In the genomic region with DNA sequence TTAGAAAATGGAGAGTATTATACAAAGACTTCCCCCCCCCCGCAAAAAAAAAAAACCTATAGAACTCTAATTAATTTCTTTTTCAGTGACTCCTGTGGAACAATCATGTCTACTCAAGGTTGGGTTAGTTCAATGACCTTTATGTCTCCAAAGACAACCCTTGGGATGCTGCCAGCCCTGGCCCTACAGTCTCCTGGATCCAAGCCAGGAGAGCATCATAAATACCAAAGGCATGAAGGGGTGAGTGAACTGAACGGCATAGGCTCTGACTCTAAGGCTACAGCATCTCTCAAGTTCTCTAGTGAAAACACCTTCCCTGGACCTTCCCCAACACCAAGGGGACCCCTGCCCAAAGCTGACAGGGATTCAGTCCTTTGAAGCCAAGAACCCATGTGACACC, we compare ENCODE assay signal across 15 mouse cellular contexts.
DNase-seq lines count a peak whose midpoint lies in the region; ATAC-seq and TF ChIP-seq lines count a peak whose summit lies in the region.
"Had no signal": no experiment of that assay in that cellular context is flagged by ENCODE, and none has a peak within 500 bp of the region (broad histone marks: within the 10 kb centered on the region; RNA-seq: fewer than 3 reads in every experiment).

No protein-coding gene starts in this region.

- TF ChIP-seq CTCF in hindbrain, postnatal 0 days (IDR thresholded peaks at IDR 0.05; ENCODE audit: low read depth): no peak

- no peak overlapping the region for H3K4me3 ChIP-seq in hindbrain, postnatal 0 days (ENCODE audit: low read length)
- no peak overlapping the region for H3K4me3 ChIP-seq in hindbrain, embryonic 14.5 days (replicated peaks; ENCODE audit: low read length)
- H3K4me3 ChIP-seq: liver, embryonic 12.5 days had no signal

- WGBS in hindbrain, postnatal 0 days: 53% methylated on average over 2 of the region's 2 CpGs
- WGBS in hindbrain, embryonic 14.5 days: 74% methylated on average over 2 of the region's 2 CpGs

- no peaks in the 10 kb centered on the region for H3K4me1 ChIP-seq in hindbrain, postnatal 0 days (ENCODE audit: insufficient read depth, low read length)
- no peaks in the 10 kb centered on the region for H3K4me1 ChIP-seq in hindbrain, embryonic 14.5 days (replicated peaks; ENCODE audit: control insufficient read depth, insufficient read depth, low read length)
- H3K4me1 ChIP-seq: liver, embryonic 12.5 days had no signal

- no peak overlapping the region for H3K9ac ChIP-seq in hindbrain, postnatal 0 days (replicated peaks; ENCODE audit: low read length)
- no peak overlapping the region for H3K9ac ChIP-seq in hindbrain, embryonic 14.5 days
- H3K9ac ChIP-seq: liver, embryonic 12.5 days had no signal

- no peak for ATAC-seq in hindbrain, postnatal 0 days
- ATAC-seq in hindbrain, embryonic 14.5 days (ENCODE audit: low FRiP score): no peak
- ATAC-seq: CD4-positive, CD25-positive, alpha-beta regulatory T cell, adult 4 months; liver, embryonic 12.5 days had no signal

- peak; percentile 31 for DNase-seq in hindbrain, postnatal 0 days (ENCODE audit: low spot score)
- no peak for DNase-seq in hindbrain, embryonic 14.5 days (ENCODE audit: low spot score)
- DNase-seq in 3T3-L1 (ENCODE audit: low read depth, low spot score) (peak; percentile 65), NIH3T3 (ENCODE audit: low read depth) (peak; percentile 57)
- peak; percentile 74 to 78 for DNase-seq in adrenal gland, postnatal 36 days
- no peak for DNase-seq in layer of hippocampus, postnatal 36 days
- DNase-seq in thymus, postnatal 25 days: no peak
- DNase-seq: cerebellum, adult 8-10 months; gastrocnemius, postnatal 14 days; heart, postnatal 36 days; layer of hippocampus, adult 9-11 months; lung, postnatal 10 days had no signal

- no peak overlapping the region for H3K4me2 ChIP-seq in hindbrain, postnatal 0 days (ENCODE audit: low read depth, low read length)
- no peak overlapping the region for H3K4me2 ChIP-seq in hindbrain, embryonic 14.5 days (replicated peaks)
- H3K4me2 ChIP-seq: heart, embryonic 11.5 days; liver, embryonic 12.5 days had no signal

- H3K36me3 ChIP-seq in hindbrain, postnatal 0 days (ENCODE audit: insufficient read depth, low read length): no peaks in the 10 kb centered on the region
- H3K36me3 ChIP-seq in hindbrain, embryonic 14.5 days (replicated peaks; ENCODE audit: control insufficient read depth, insufficient read depth): no peaks in the 10 kb centered on the region
- H3K36me3 ChIP-seq: liver, embryonic 12.5 days had no signal

- no peak overlapping the region for H3K27ac ChIP-seq in hindbrain, postnatal 0 days
- no peak overlapping the region for H3K27ac ChIP-seq in hindbrain, embryonic 14.5 days
- H3K27ac ChIP-seq: liver, embryonic 12.5 days had no signal

- no peaks in the 10 kb centered on the region for H3K27me3 ChIP-seq in hindbrain, postnatal 0 days (ENCODE audit: insufficient read depth, low read length)
- H3K27me3 ChIP-seq in hindbrain, embryonic 14.5 days (ENCODE audit: control insufficient read depth, insufficient read depth, low read length): no peaks in the 10 kb centered on the region
- H3K27me3 ChIP-seq: liver, embryonic 12.5 days had no signal

- H3K9me3 ChIP-seq in hindbrain, postnatal 0 days (ENCODE audit: low read length): no peaks in the 10 kb centered on the region
- no peaks in the 10 kb centered on the region for H3K9me3 ChIP-seq in hindbrain, embryonic 14.5 days (ENCODE audit: control insufficient read depth, low read length)
- H3K9me3 ChIP-seq: liver, embryonic 12.5 days had no signal

Comparison
In these comparisons a context has a peak if more than half of its experiments do, and no peak if none do; other contexts are left out.
1. DNase-seq: peak in hindbrain, postnatal 0 days (single experiment), 3T3-L1 (single experiment), NIH3T3 (single experiment) and adrenal gland, postnatal 36 days (2 of 2); none in hindbrain, embryonic 14.5 days (single experiment), layer of hippocampus, postnatal 36 days (0 of 2) and thymus, postnatal 25 days (single experiment).